Mouse (Mus musculus) G1E-ER4 (cell line): ENCODE results near the gene Npepl1. TPM values are rescaled to one million over a fixed set of nuclear protein-coding genes. Genes with fewer than 3 reads are reported as not detected.

Experiments used
- GATA1 ChIP-seq: IDR thresholded peaks from one replicate; pipeline ENCODE4 v1.8.0; 2012; ENCODE audit warnings: low read length, inconsistent platforms
- polyA plus RNA-seq: library from polyadenylated mRNA; stranded (reverse); fragments of >175 nt; gene quantifications from 2 replicates; pipeline ENCODE4 v1.2.3, GENCODE M21; 2012

The Npepl1 gene
- 265 and 282 TPM in 2 replicates for polyA plus RNA-seq

- TF ChIP-seq GATA1, result no peak
Observed at GRCm38 (mm10) chr2:174109991-174110782, at the start of gene Npepl1. Gene Npepl1, plus strand, starts transcription at chr2:174110349.

- no peak for TF ChIP-seq GATA1
Observed at GRCm38 (mm10) chr2:174061219-174061618, 48.9 kb upstream of the Npepl1 start.

DNA sequence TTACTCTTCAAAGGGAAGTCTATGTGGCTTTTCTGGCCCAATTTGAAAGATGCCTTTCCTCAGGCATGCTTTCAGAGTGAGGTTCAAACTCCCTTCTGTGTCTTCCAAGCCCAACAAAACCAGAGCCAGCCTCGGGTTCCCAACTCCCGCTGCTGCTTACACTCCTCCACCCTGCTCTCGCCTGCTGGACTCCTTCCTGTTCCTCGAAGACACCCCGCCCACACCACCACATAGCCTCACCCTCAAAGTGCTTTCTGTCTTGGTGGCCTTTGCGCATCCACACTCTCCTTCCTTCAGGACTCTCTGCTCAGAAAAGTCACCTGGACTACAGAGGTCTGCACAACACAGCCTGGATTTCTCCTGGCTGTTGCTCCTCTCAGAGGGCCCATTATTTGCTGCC, 47.1 kb upstream of the Npepl1 start:
- no peak for TF ChIP-seq GATA1

- TF ChIP-seq GATA1, result no peak
Observed at GRCm38 (mm10) chr2:174063527-174064211, 46.5 kb upstream of the Npepl1 start.

DNA sequence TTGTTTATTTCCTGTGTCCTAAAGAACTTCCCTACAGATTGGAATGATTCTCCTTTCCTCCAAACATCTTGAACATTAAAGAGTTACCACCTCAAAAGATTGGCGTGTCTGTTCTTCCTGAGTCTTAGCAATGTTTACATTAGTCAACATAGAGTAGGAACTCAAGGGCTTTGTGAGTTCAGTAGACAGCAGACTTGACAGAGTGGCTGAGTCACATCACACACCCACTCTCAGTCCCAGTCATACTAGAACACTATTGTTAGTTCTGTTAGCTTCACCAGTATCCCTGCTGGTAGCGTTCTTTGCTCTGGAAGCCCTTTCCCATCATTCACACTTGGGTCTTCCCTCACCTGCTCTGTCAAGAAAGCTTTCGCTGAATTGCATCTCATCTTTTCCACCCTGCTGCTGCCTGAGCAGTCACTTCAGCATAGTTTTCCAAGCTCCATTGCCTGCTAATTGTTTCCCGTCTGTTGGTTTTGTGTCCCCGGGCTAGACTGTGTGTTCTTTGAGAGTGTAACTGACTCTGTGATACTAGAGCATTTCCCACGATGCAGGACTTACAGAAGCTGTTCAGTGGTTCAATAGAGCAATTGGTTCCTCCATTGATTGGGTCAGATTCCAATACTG, 42.2 kb upstream of the Npepl1 start:
- TF ChIP-seq GATA1, result no peak

DNA sequence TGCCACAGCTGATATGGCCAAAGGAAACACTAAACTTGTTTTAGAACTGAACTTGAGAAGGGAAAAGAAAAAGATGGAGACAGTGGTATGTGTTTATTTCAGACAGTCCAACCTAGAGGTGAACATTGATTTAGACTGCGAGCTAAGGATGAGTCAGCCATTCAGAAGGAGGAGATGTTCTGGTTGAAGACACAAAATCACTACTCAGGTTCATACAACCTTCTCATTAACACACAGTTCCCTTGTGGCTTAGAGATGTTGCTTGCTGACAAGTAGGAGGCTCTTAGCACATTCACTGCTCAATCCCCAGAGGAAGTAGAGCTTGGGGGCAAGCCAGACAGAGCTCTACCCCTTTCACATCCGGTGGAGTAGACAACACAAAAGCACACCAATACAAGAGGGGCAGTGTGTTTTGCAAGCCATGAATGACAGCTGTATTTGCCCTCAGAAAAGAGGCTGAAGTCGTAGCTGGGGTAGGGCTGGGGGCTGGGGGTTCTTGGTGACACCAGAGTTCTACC, 40.6 kb upstream of the Npepl1 start:
- no peak for TF ChIP-seq GATA1

- TF ChIP-seq GATA1, result no peak
Observed at GRCm38 (mm10) chr2:174071406-174071805, 38.7 kb upstream of the Npepl1 start.

- no peak for TF ChIP-seq GATA1
Observed at GRCm38 (mm10) chr2:174073156-174073790, 36.9 kb upstream of the Npepl1 start.

- TF ChIP-seq GATA1, result no peak
Observed at GRCm38 (mm10) chr2:174074621-174075020, 35.5 kb upstream of the Npepl1 start.

GRCm38 (mm10) chr2:174075072-174075570, 35.0 kb upstream of the Npepl1 start:
- TF ChIP-seq GATA1, result no peak

DNA sequence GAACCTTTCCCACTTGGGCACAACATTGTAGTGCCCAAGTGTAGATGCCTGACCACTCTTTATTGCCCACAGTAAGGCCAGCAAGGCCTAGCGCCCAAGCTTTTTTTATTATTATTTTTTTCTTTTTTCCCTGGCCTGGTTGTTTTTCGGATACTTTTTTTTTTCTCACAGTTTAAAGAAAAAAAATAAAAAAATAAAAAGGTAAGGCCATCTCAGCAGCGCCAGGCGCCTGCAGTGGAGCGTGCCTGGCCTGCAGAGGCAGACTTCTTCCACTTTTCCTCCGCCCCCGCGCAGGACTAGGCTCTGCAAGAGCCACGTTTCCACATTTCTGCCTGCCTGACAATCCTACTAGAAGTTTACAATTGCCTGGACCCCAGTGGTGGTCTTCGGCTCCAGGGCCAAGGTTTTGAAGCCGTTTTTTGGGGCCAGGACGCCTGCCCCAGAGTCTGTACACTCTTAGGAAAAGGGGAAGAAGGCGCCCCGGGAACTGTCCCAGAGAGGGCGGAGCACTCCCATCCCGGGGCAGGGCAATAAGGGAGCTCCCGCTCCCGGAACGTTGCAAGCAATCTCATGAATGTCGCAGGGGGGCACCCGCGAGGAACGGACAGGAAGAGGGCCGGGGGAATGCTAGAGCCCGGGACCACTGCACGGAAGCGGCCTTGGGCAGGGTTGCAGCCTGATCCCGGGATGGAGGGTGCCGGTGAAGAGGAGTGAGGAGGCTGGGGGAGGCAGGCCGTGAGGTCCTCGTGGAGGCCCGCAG, 34.3 kb upstream of the Npepl1 start, which contains the start of gene Stx16:
Stx16 (plus strand) TSS at position 636 of the 760 bp plus-strand sequence.
- no peak for TF ChIP-seq GATA1

DNA sequence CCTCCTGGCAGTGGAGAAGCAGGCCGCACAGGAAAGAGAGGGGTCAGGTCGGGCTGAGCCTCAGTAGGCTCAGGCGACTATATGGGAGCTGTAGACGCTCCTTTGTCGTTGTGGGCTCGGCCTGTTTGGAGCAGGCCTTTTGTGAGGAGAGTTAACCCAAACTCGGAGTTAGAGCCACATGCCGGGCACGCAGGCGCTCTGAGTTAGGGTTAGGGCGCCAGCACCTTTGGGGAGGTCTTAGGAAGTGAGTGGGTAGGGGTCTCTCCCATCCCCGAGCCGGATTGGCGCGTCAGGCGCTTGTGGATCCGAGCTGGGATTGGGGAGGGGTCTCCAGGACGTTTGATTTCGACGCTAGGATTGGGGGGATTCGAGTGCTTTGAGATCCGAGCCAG, 33.7 kb upstream of the Npepl1 start:
- no peak for TF ChIP-seq GATA1

DNA sequence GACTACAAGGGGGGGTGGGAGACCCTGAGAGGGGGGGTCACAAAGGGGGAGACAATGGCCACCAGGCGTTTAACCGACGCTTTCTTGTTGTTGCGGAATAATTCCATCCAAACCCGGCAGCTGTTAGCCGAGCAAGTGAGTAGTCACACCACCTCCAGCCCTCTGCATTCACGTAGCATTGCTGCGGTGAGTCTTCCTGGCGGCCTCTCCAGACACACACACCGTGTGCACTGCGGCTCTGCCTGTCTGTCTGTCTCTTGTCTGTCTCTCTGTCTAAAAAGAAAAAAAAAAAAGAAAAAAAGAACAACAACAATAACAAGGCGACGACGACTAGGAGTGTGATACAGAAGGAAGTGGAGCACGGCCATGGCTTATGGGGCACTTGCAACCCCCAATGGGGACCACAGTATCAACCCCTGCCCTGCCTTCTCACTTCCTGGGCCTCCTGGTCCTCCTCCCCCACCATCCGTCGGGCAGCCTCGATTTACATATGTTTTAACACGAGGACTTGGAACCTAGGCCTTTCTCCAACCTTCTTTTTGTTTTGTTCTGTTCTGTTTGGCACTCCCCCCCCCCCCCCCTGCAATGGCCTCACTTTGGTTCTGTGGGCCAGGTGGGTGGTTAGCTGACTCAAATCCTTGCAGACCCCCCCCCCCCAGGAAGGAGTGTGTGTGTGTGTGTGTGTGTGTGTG, 33.0 kb upstream of the Npepl1 start:
- TF ChIP-seq GATA1, result no peak

DNA sequence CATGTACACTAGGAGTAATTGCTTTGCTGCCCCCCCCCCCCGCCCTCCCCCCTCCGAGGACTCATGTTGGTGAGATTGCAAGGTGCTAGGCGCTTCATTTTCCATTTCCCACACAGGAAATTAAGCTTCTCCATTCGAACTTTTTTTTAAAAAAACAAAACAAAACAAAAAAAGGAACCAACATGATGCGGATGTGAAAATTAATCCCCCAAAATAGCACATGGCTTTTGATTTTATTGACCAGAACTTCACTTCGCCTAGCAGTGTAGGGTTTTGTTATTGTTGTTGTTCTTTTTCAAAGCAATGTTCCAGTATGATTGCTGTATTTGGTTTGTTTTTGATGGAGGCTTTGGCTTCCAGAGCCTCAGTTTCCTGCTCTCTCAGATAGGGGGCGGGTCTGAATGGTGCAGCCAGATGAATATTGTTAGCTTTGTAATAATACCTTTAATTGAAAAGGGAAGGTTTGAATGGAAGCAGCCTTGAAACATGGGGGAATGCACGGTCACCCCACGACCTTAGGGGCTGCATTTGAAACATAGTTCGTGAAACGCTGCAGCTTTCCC, 32.3 kb upstream of the Npepl1 start:
- TF ChIP-seq GATA1, result no peak

GRCm38 (mm10) chr2:174081833-174082232, 28.3 kb upstream of the Npepl1 start:
- no peak for TF ChIP-seq GATA1
